9 mouse cellular contexts compared by ENCODE assay signal in the genomic region with DNA sequence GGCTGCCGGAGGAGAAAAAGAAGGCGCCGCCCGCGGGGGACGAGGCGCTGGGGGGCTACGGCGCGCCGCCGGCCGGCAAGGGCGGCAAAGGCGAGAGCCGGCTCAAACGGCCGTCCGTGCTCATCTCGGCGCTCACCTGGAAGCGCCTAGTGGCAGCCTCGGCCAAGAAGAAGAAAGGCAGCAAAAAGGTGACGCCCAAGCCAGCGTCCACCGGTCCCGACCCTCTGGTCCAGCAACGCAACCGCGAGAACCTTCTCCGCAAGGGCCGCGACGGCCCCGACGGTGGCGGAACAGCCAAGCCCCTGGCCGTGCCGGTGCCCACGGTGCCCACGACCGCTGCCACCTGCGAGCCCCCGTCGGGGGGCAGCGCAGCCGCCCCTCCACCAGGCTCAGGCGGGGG. TPM values are rescaled to one million over a fixed set of nuclear protein-coding genes. Genes with fewer than 3 reads are reported as not detected.
DNase-seq lines count a peak whose midpoint lies in the region; ATAC-seq and TF ChIP-seq lines count a peak whose summit lies in the region.
"Had no signal": no experiment of that assay in that cellular context is flagged by ENCODE, and none has a peak within 500 bp of the region (broad histone marks: within the 10 kb centered on the region; RNA-seq: fewer than 3 reads in every experiment).

No protein-coding gene starts in this region.

- H3K27ac ChIP-seq in kidney, postnatal 0 days: no peak overlapping the region
- H3K27ac ChIP-seq in bone marrow macrophage, adult 2 months (ENCODE audit: insufficient read depth, low read depth, low read length): no peak overlapping the region
- H3K27ac ChIP-seq in forebrain, embryonic 14.5 days (ENCODE audit: low read depth, low read length): peak overlapping the region; percentile 72; the same call in 1 of the 2 replicates
- no peak overlapping the region for H3K27ac ChIP-seq in liver, embryonic 13.5 days

- H3K27me3 ChIP-seq in kidney, postnatal 0 days (ENCODE audit: insufficient read depth, low read length): peaks cover 66% of the 10 kb centered on the region
- peaks cover 70% of the 10 kb centered on the region for H3K27me3 ChIP-seq in forebrain, embryonic 14.5 days (replicated peaks; ENCODE audit: control insufficient read depth, insufficient read depth, low read length)
- H3K27me3 ChIP-seq in liver, embryonic 13.5 days: peaks cover 100% of the 10 kb centered on the region

- H3K4me2 ChIP-seq in kidney, postnatal 0 days (ENCODE audit: low read length): peak overlapping the region; percentile 72
- peak overlapping the region; percentile 87 for H3K4me2 ChIP-seq in forebrain, embryonic 14.5 days (ENCODE audit: low read length)
- H3K4me2 ChIP-seq in liver, embryonic 13.5 days: peak overlapping the region; percentile 69

- no peaks in the 10 kb centered on the region for H3K36me3 ChIP-seq in kidney, postnatal 0 days (ENCODE audit: insufficient read depth, low read length)
- no peaks in the 10 kb centered on the region for H3K36me3 ChIP-seq in forebrain, embryonic 14.5 days (ENCODE audit: control insufficient read depth, insufficient read depth, low read length)
- H3K36me3 ChIP-seq in liver, embryonic 13.5 days: no peaks in the 10 kb centered on the region

- TF ChIP-seq CTCF in kidney, postnatal 0 days (IDR thresholded peaks at IDR 0.05; ENCODE audit: low read depth): no peak
- no peak for TF ChIP-seq CTCF in bone marrow macrophage, adult 2 months (IDR thresholded peaks at IDR 0.05; ENCODE audit: low read depth, low read length)

- no peak for ATAC-seq in kidney, postnatal 0 days (replicated peaks; ENCODE audit: low FRiP score, low read depth)
- ATAC-seq in forebrain, embryonic 14.5 days: no peak; the same call in none of the 2 replicates
- no peak for ATAC-seq in liver, embryonic 13.5 days (ENCODE audit: low read depth)
- ATAC-seq in inflammation-experienced regulatory T-cells, adult 6 months: no peak

- no peak overlapping the region for H3K9ac ChIP-seq in kidney, postnatal 0 days (ENCODE audit: low read depth, low read length)
- peak overlapping the region; percentile 86 for H3K9ac ChIP-seq in forebrain, embryonic 14.5 days (ENCODE audit: low read length)
- H3K9ac ChIP-seq in liver, embryonic 13.5 days: no peak overlapping the region

- H3K9me3 ChIP-seq in kidney, postnatal 0 days (replicated peaks; ENCODE audit: low read length): no peaks in the 10 kb centered on the region
- no peaks in the 10 kb centered on the region for H3K9me3 ChIP-seq in forebrain, embryonic 14.5 days (replicated peaks; ENCODE audit: control insufficient read depth, low read length)
- H3K9me3 ChIP-seq in liver, embryonic 13.5 days (replicated peaks): no peaks in the 10 kb centered on the region

- WGBS in kidney, postnatal 0 days: under 1% methylated on average over 48 of the region's 48 CpGs
- 0% methylated on average over 26 of the region's 48 CpGs for WGBS in forebrain, embryonic 14.5 days
- WGBS in liver, embryonic 13.5 days (ENCODE audit: insufficient replicate concordance): 2% methylated on average over 46 of the region's 48 CpGs

- H3K4me1 ChIP-seq in kidney, postnatal 0 days (replicated peaks; ENCODE audit: insufficient read depth, low read length): peaks cover 12% of the 10 kb centered on the region
- 0 out of 2 replicates have a peak, but pooled peaks cover 2% of the 10 kb centered on the region for H3K4me1 ChIP-seq in bone marrow macrophage, adult 2 months (ENCODE audit: control insufficient read depth, insufficient read depth, low read length)
- H3K4me1 ChIP-seq in forebrain, embryonic 14.5 days (ENCODE audit: control insufficient read depth, insufficient read depth, low read length): peaks cover 30% of the 10 kb centered on the region
- H3K4me1 ChIP-seq in liver, embryonic 13.5 days (replicated peaks): peaks cover 15% of the 10 kb centered on the region

- no peak for TF ChIP-seq POLR2A in bone marrow macrophage, adult 2 months (IDR thresholded peaks at IDR 0.05; ENCODE audit: borderline replicate concordance, low read depth, low read length)

- no peak for DNase-seq in kidney, postnatal 0 days (ENCODE audit: low spot score)
- no peak for DNase-seq in kidney, adult 8-10 months
- peak; percentile 35 for DNase-seq in forebrain, embryonic 14.5 days (ENCODE audit: low spot score)
- DNase-seq in liver, embryonic 13.5 days: no peak
- no peak for DNase-seq in left cerebral cortex, adult 9 months (ENCODE audit: low spot score in 2 of 2)
- no peak for DNase-seq in ovary, postnatal 36 days (ENCODE audit: low spot score)

- H3K4me3 ChIP-seq in kidney, postnatal 0 days (replicated peaks; ENCODE audit: low read depth, low read length): peak overlapping the region; percentile 47
- 0 out of 2 replicates have a peak overlapping the region, but pooled peaks have one; percentile 13 for H3K4me3 ChIP-seq in bone marrow macrophage, adult 2 months (ENCODE audit: insufficient read depth, low read length)
- peak overlapping the region; percentile 68 for H3K4me3 ChIP-seq in forebrain, embryonic 14.5 days (ENCODE audit: low read depth, low read length)
- H3K4me3 ChIP-seq in liver, embryonic 13.5 days (replicated peaks): peak overlapping the region; percentile 53

RNA-seq across cellular contexts. Expression of gene Cdk5r2, which starts 0.4 kb away (rescaled TPM):
- polyA plus RNA-seq in kidney, postnatal 0 days (2015; fragmentation: Nextera tagmentation; extraction: Ambion mirVana): not detected in 2 replicates
- not detected in 2 replicates for polyA plus RNA-seq in bone marrow macrophage, adult 2 months (2012; ENCODE audit: insufficient read depth, insufficient read length, missing spikeins)
- polyA plus RNA-seq in forebrain, embryonic 14.5 days (2014; fragmentation: Nextera tagmentation; extraction: Ambion mirVana): 4.5 and 5.3 TPM in 2 replicates
- not detected in 2 replicates for polyA plus RNA-seq in liver, embryonic 13.5 days (2015; fragmentation: Nextera tagmentation; extraction: Ambion mirVana)
- polyA plus RNA-seq in inflammation-experienced regulatory T-cells, adult 6 months (2017; shearing (Covaris generic)): not detected
- polyA plus RNA-seq: liver, adult 2 months had no signal

RNA-seq across cellular contexts. Expression of gene Fev, which starts 30.1 kb away (rescaled TPM):
- polyA plus RNA-seq in kidney, postnatal 0 days (2015; fragmentation: Nextera tagmentation; extraction: Ambion mirVana): 0.14 and 0.20 TPM in 2 replicates
- polyA plus RNA-seq in bone marrow macrophage, adult 2 months (2012; ENCODE audit: insufficient read depth, insufficient read length, missing spikeins): not detected in 2 replicates
- not detected in 2 replicates for polyA plus RNA-seq in forebrain, embryonic 14.5 days (2014; fragmentation: Nextera tagmentation; extraction: Ambion mirVana)
- 0.06 and 0.07 TPM in 2 replicates for polyA plus RNA-seq in liver, embryonic 13.5 days (2015; fragmentation: Nextera tagmentation; extraction: Ambion mirVana)
- polyA plus RNA-seq in inflammation-experienced regulatory T-cells, adult 6 months (2017; shearing (Covaris generic)): not detected
- polyA plus RNA-seq: liver, adult 2 months had no signal

RNA-seq across cellular contexts. Expression of gene Cryba2, which starts 37.8 kb away (rescaled TPM):
- not detected in 2 replicates for polyA plus RNA-seq in kidney, postnatal 0 days (2015; fragmentation: Nextera tagmentation; extraction: Ambion mirVana)
- polyA plus RNA-seq in bone marrow macrophage, adult 2 months (2012; ENCODE audit: insufficient read depth, insufficient read length, missing spikeins): not detected in 2 replicates
- polyA plus RNA-seq in forebrain, embryonic 14.5 days (2014; fragmentation: Nextera tagmentation; extraction: Ambion mirVana): not detected in 2 replicates
- not detected in 2 replicates for polyA plus RNA-seq in liver, embryonic 13.5 days (2015; fragmentation: Nextera tagmentation; extraction: Ambion mirVana)
- polyA plus RNA-seq in inflammation-experienced regulatory T-cells, adult 6 months (2017; shearing (Covaris generic)): not detected
- polyA plus RNA-seq: liver, adult 2 months had no signal

Comparison
In these comparisons a context has a peak if more than half of its experiments do, and no peak if none do; other contexts are left out.
1. H3K4me3 ChIP-seq: peak in every context shown above with its lines; median percentile 68 in forebrain, embryonic 14.5 days; 53 in liver, embryonic 13.5 days; 47 in kidney, postnatal 0 days; 13 in bone marrow macrophage, adult 2 months.